Mouse (Mus musculus): ENCODE measurements around the gene Phf24.

DNA sequence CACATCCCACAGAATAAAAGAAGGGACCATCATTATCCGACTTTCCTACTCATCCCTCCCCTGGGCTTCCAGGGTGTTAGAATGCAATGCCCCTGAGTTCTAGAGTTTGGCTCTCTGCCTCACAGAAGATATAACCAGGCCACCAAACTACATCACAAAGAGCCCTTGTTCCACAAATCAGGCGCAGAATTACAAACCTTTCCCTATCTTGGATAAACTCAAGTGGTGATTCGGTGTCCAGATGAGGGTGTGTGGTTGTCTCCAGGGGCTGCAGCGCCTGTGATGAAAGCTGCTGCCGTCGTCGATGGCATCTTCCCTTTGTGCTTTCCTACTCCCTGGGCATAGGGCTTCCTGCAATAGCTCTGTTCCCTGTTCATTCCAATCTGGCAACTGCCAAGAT, 42.3 kb upstream of the Phf24 start, which contains the start of gene Fam205c:
- TF ChIP-seq POLR2A (IDR thresholded peaks at IDR 0.05; ENCODE audit: low read depth, low read length) (no peak), CTCF (IDR thresholded peaks at IDR 0.05; ENCODE audit: extremely low read depth, insufficient read length, insufficient replicate concordance, low read depth, low read length) (no peak)
